Mouse (Mus musculus) stomach, embryonic 16.5 days (tissue): ENCODE results near the gene Gstt2. TPM values are rescaled to one million over a fixed set of nuclear protein-coding genes. Genes with fewer than 3 reads are reported as not detected.

Experiments
- ATAC-seq: fragments of 200-750 bp; cut with Nextera tagmentation; 2 replicates; pipeline ENCODE4 v1.8.0; 2017; ENCODE audit warnings: moderate number of reproducible peaks, moderate TSS enrichment; ENCODE audit not compliant: insufficient read depth, low FRiP score
- H3K27ac ChIP-seq: fragments of 300-500 bp; sonication (generic); 2 replicates; pipeline ENCODE4 v1.5.1; 2014; ENCODE audit warnings: low read length
- H3K27me3 ChIP-seq: fragments of 300-500 bp; sonication (generic); 2 replicates; pipeline ENCODE4 v1.6.1; 2014; ENCODE audit warnings: low read length, control low read depth, mixed read lengths; ENCODE audit not compliant: control insufficient read depth, insufficient read depth
- H3K36me3 ChIP-seq: fragments of 300-500 bp; sonication (generic); 2 replicates; pipeline ENCODE4 v1.6.1; 2014; ENCODE audit warnings: low read length; ENCODE audit not compliant: control insufficient read depth, insufficient read depth
- H3K4me1 ChIP-seq: fragments of 300-500 bp; sonication (generic); 2 replicates; pipeline ENCODE4 v1.6.1; 2014; ENCODE audit warnings: low read length, control low read depth, mixed read lengths; ENCODE audit not compliant: control insufficient read depth, insufficient read depth
- H3K4me2 ChIP-seq: fragments of 300-500 bp; sonication (generic); 2 replicates; pipeline ENCODE4 v1.6.1; 2014; ENCODE audit warnings: low read depth, low read length, mixed read lengths
- H3K4me3 ChIP-seq: fragments of 300-500 bp; sonication (generic); replicated peaks from 2 replicates; pipeline ENCODE4 v1.5.1; 2014; ENCODE audit warnings: mild to moderate bottlenecking, low read length
- H3K9ac ChIP-seq: fragments of 300-500 bp; sonication (generic); 2 replicates; pipeline ENCODE4 v1.6.1; 2014; ENCODE audit warnings: low read length
- H3K9me3 ChIP-seq: fragments of 300-500 bp; sonication (generic); replicated peaks from 2 replicates; pipeline ENCODE4 v1.6.1; 2016; ENCODE audit warnings: low read length, control low read depth; ENCODE audit not compliant: control insufficient read depth
- WGBS: fragments of 180-500 bp; shearing (Covaris S2); extraction: QIAGEN DNeasy Blood & Tissue Kit; methylation state at CpG from one replicate; pipeline ENCODE4 v1.1.7; 2014; 5-methylcytosine and 5-hydroxymethylcytosine counted together
- polyA plus RNA-seq: library from polyadenylated mRNA; unstranded; fragments of >200 nt; fragmentation: Nextera tagmentation; extraction: Ambion mirVana; gene quantifications from 2 replicates; pipeline ENCODE4 v1.2.1, GENCODE M21; 2015

Gene Gstt2
- polyA plus RNA-seq, 1 experiment from 2014 or later: 64.8 TPM

GRCm38 (mm10) chr10:75833456-75834080, 3.7 kb downstream of the Gstt2 start:
- no peaks in the 10 kb centered on the region for H3K9me3 ChIP-seq
- no peaks in the 10 kb centered on the region for H3K27me3 ChIP-seq
- H3K9ac ChIP-seq: peak overlapping the region; percentile 68
- ATAC-seq: no peak
- WGBS: 10% methylated on average over 21 of the region's 21 CpGs
- peak overlapping the region; percentile 47 for H3K4me3 ChIP-seq
- H3K4me2 ChIP-seq: peak overlapping the region; percentile 84
- no peaks in the 10 kb centered on the region for H3K36me3 ChIP-seq
- peaks cover 22% of the 10 kb centered on the region for H3K4me1 ChIP-seq
- peak overlapping the region; percentile 85 for H3K27ac ChIP-seq

GRCm38 (mm10) chr10:75832272-75832895, 4.8 kb downstream of the Gstt2 start:
- no peak for ATAC-seq
- Histone ChIP-seq H3K36me3 (no peaks in the 10 kb centered on the region), H3K27me3 (no peaks in the 10 kb centered on the region), H3K4me2 (no peak overlapping the region), H3K4me3 (no peak overlapping the region), H3K9ac (no peak overlapping the region), H3K4me1 (peaks cover 16% of the 10 kb centered on the region), H3K9me3 (no peaks in the 10 kb centered on the region), H3K27ac (no peak overlapping the region)
- 65% methylated on average over 13 of the region's 13 CpGs for WGBS

GRCm38 (mm10) chr10:75830275-75830670, 7.0 kb downstream of the Gstt2 start:
- no peak for ATAC-seq
- Histone ChIP-seq H3K27ac (no peak overlapping the region), H3K9me3 (no peaks in the 10 kb centered on the region), H3K4me2 (no peak overlapping the region), H3K4me3 (no peak overlapping the region), H3K27me3 (no peaks in the 10 kb centered on the region), H3K9ac (no peak overlapping the region), H3K36me3 (no peaks in the 10 kb centered on the region), H3K4me1 (peaks cover 8% of the 10 kb centered on the region)
- 87% methylated on average over 2 of the region's 2 CpGs for WGBS

- peaks cover 5% of the 10 kb centered on the region; the same call in 1 of the 2 replicates for H3K4me1 ChIP-seq
- no peaks in the 10 kb centered on the region for H3K27me3 ChIP-seq
- no peak overlapping the region for H3K4me2 ChIP-seq
- no peak overlapping the region for H3K4me3 ChIP-seq
- H3K36me3 ChIP-seq: no peaks in the 10 kb centered on the region
- ATAC-seq: no peak
- H3K9me3 ChIP-seq: no peaks in the 10 kb centered on the region
- 64% methylated on average over 2 of the region's 2 CpGs for WGBS
- no peak overlapping the region for H3K27ac ChIP-seq
- H3K9ac ChIP-seq: no peak overlapping the region
Measured at GRCm38 (mm10) chr10:75829529-75830274, 7.5 kb downstream of the Gstt2 start.

DNA sequence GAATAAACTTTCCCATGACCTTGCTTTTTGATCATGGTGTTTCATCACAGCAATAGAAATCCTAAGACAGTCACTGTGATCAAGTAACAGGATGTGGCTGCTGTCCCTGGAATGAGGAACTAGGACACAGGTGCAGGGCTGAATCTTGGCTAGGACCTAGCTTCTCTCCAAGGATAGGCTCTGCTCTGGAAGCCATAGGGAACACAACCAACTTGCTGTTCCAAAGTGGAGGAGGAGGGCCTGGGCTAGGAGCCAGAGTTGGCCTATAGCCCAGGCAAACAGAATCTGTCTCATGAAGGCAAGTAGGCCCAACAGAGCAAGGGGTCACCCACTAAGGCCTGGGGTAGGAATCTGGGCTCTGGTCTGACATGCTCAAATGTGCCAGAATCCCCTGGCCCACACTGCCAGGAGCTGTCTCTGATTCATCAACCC, 8.7 kb downstream of the Gstt2 start:
- no peak overlapping the region for H3K27ac ChIP-seq
- no peaks in the 10 kb centered on the region for H3K27me3 ChIP-seq
- H3K4me3 ChIP-seq: no peak overlapping the region
- no peaks in the 10 kb centered on the region for H3K9me3 ChIP-seq
- H3K36me3 ChIP-seq: no peaks in the 10 kb centered on the region
- no peak overlapping the region for H3K9ac ChIP-seq
- no peaks in the 10 kb centered on the region for H3K4me1 ChIP-seq
- H3K4me2 ChIP-seq: no peak overlapping the region
- no peak for ATAC-seq

- H3K27me3 ChIP-seq: no peaks in the 10 kb centered on the region
- no peak overlapping the region for H3K27ac ChIP-seq
- WGBS: 80% methylated on average over 4 of the region's 4 CpGs
- H3K4me2 ChIP-seq: no peak overlapping the region
- no peak overlapping the region for H3K4me3 ChIP-seq
- no peaks in the 10 kb centered on the region for H3K9me3 ChIP-seq
- H3K4me1 ChIP-seq: no peaks in the 10 kb centered on the region
- no peak overlapping the region for H3K9ac ChIP-seq
- H3K36me3 ChIP-seq: no peaks in the 10 kb centered on the region
- ATAC-seq: 0 out of 2 replicates have a peak, but pooled peaks have one; percentile 29
Measured at GRCm38 (mm10) chr10:75827668-75828360, 9.4 kb downstream of the Gstt2 start.

DNA sequence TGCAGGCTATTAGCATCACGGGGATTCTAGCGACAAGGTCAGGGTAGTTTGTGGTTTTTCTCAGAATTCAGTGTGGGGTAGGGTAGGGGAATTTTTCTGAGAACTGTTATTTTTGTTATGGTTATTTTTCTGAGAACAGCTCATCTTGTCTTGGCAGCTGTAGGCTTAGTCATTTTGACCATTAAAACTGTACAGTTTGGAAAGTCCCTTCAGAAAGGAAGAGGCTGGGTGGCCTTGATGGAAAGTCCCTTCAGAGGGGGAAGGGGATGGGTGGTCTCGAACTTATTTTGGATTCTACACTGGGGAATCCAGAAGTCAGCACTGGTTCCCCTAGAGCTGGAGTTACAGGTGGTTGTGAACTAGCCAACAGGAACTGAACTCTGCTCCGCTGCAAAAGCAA, 12.7 kb downstream of the Gstt2 start:
- H3K27me3 ChIP-seq: no peaks in the 10 kb centered on the region
- H3K4me2 ChIP-seq: no peak overlapping the region
- 84% methylated on average over 4 of the region's 4 CpGs for WGBS
- H3K4me3 ChIP-seq: no peak overlapping the region
- ATAC-seq: no peak
- H3K36me3 ChIP-seq: no peaks in the 10 kb centered on the region
- H3K4me1 ChIP-seq: no peaks in the 10 kb centered on the region
- H3K27ac ChIP-seq: no peak overlapping the region
- H3K9ac ChIP-seq: no peak overlapping the region
- no peaks in the 10 kb centered on the region for H3K9me3 ChIP-seq

- 78% methylated on average over 1 of the region's 1 CpGs for WGBS
- H3K4me1 ChIP-seq: no peaks in the 10 kb centered on the region
- H3K9me3 ChIP-seq: no peaks in the 10 kb centered on the region
- no peak for ATAC-seq
- H3K36me3 ChIP-seq: no peaks in the 10 kb centered on the region
- no peak overlapping the region for H3K9ac ChIP-seq
- no peaks in the 10 kb centered on the region for H3K27me3 ChIP-seq
- no peak overlapping the region for H3K27ac ChIP-seq
- no peak overlapping the region for H3K4me3 ChIP-seq
- no peak overlapping the region for H3K4me2 ChIP-seq
Measured at GRCm38 (mm10) chr10:75823782-75824181, 13.4 kb downstream of the Gstt2 start.

- H3K4me3 ChIP-seq: no peak within 1 kb of the TSS
Measured at GRCm38 (mm10) chr10:75822443-75822842, 14.8 kb downstream of the Gstt2 start, which contains the start of gene Gstt4. Gstt4 (minus strand) TSS chr10:75822543.

More at GRCm38 (mm10) chr10:75822443-75822842, 14.8 kb downstream of the Gstt2 start, which contains the start of gene Gstt4:
- H3K9me3 ChIP-seq: no peaks in the 10 kb centered on the region
- no peaks in the 10 kb centered on the region for H3K4me1 ChIP-seq
- H3K4me2 ChIP-seq: no peak within 1 kb of the TSS
- no peak within 1 kb of the TSS for H3K27ac ChIP-seq
- 90% methylated on average over 2 of the region's 2 CpGs for WGBS
- H3K36me3 ChIP-seq: no peaks in the 10 kb centered on the region
- H3K9ac ChIP-seq: no peak within 1 kb of the TSS
- no peaks in the 10 kb centered on the region for H3K27me3 ChIP-seq
- no peak for ATAC-seq
